23 mouse cellular contexts compared by ENCODE assay signal in the genomic region with DNA sequence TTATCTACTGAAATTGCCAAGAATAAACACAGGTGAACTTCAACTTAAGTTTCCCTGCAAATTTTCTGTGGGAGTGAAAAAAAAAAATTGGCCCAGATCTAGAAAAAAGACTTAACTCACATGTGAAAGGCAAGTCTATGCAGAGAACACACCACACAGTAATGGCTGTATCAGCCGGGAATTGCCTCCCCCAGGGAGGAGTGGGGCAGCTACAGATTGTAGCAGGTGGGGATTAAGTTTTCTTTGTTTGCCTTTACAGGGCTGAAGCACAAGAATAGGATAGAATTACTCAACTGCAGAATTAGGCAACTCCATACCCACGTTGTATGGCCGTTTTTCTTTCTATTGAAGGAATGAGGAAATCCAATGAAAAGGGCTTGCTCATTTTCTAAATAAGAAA. TPM values are rescaled to one million over a fixed set of nuclear protein-coding genes. Genes with fewer than 3 reads are reported as not detected.
DNase-seq lines count a peak whose midpoint lies in the region; ATAC-seq and TF ChIP-seq lines count a peak whose summit lies in the region.
"Had no signal": no experiment of that assay in that cellular context is flagged by ENCODE, and none has a peak within 500 bp of the region (broad histone marks: within the 10 kb centered on the region; RNA-seq: fewer than 3 reads in every experiment).

No protein-coding gene starts in this region.

- H3K27ac ChIP-seq in embryonic facial prominence, embryonic 14.5 days (replicated peaks; ENCODE audit: low read depth, low read length): no peak overlapping the region
- no peak overlapping the region for H3K27ac ChIP-seq in embryonic facial prominence, embryonic 10.5 days (replicated peaks)
- H3K27ac ChIP-seq in lung, postnatal 0 days (ENCODE audit: low read length): no peak overlapping the region
- H3K27ac ChIP-seq in stomach, embryonic 16.5 days (ENCODE audit: low read length): no peak overlapping the region
- no peak overlapping the region for H3K27ac ChIP-seq in stomach, postnatal 0 days (replicated peaks)
- no peak overlapping the region for H3K27ac ChIP-seq in embryonic facial prominence, embryonic 15.5 days (replicated peaks)
- H3K27ac ChIP-seq in heart, embryonic 11.5 days (ENCODE audit: low read depth, low read length): no peak overlapping the region

- H3K36me3 ChIP-seq in embryonic facial prominence, embryonic 14.5 days (ENCODE audit: control insufficient read depth, insufficient read depth, low read length): no peaks in the 10 kb centered on the region
- no peaks in the 10 kb centered on the region for H3K36me3 ChIP-seq in embryonic facial prominence, embryonic 10.5 days (replicated peaks)
- H3K36me3 ChIP-seq in lung, postnatal 0 days (ENCODE audit: insufficient read depth, low read length): no peaks in the 10 kb centered on the region
- H3K36me3 ChIP-seq in stomach, embryonic 16.5 days (ENCODE audit: control insufficient read depth, insufficient read depth, low read length): no peaks in the 10 kb centered on the region
- H3K36me3 ChIP-seq in stomach, postnatal 0 days (ENCODE audit: control insufficient read depth, insufficient read depth, low read length): no peaks in the 10 kb centered on the region
- no peaks in the 10 kb centered on the region for H3K36me3 ChIP-seq in embryonic facial prominence, embryonic 15.5 days
- H3K36me3 ChIP-seq in heart, embryonic 11.5 days (ENCODE audit: control insufficient read depth, insufficient read depth, low read length): no peaks in the 10 kb centered on the region
- H3K36me3 ChIP-seq: G1E had no signal

- no peak overlapping the region for H3K4me3 ChIP-seq in embryonic facial prominence, embryonic 14.5 days (ENCODE audit: low read depth, low read length)
- H3K4me3 ChIP-seq in embryonic facial prominence, embryonic 10.5 days: no peak overlapping the region
- H3K4me3 ChIP-seq in lung, postnatal 0 days (ENCODE audit: low read depth, low read length): no peak overlapping the region
- no peak overlapping the region for H3K4me3 ChIP-seq in stomach, embryonic 16.5 days (replicated peaks; ENCODE audit: low read length)
- no peak overlapping the region for H3K4me3 ChIP-seq in stomach, postnatal 0 days (ENCODE audit: low read depth, low read length)
- H3K4me3 ChIP-seq in embryonic facial prominence, embryonic 15.5 days (replicated peaks): no peak overlapping the region
- H3K4me3 ChIP-seq in heart, embryonic 11.5 days (ENCODE audit: low read depth, low read length): no peak overlapping the region

- peak; percentile 93 for ATAC-seq in embryonic facial prominence, embryonic 14.5 days (ENCODE audit: low read depth)
- ATAC-seq in lung, postnatal 0 days: no peak
- ATAC-seq in stomach, embryonic 16.5 days (ENCODE audit: insufficient read depth, low FRiP score): peak; percentile 29; the same call in 1 of the 2 replicates
- ATAC-seq in stomach, postnatal 0 days (ENCODE audit: low FRiP score, low TSS enrichment): no peak
- 0 out of 2 replicates have a peak, but pooled peaks have one; percentile 57 for ATAC-seq in embryonic facial prominence, embryonic 15.5 days (ENCODE audit: insufficient number of reproducible peaks, low FRiP score, low TSS enrichment, low read depth)
- no peak for ATAC-seq in heart, embryonic 11.5 days (replicated peaks; ENCODE audit: insufficient number of reproducible peaks, low FRiP score, low TSS enrichment)
- ATAC-seq: activated CD4-positive, CD25-positive, alpha-beta regulatory T cell, adult 4 months; CD4-positive, CD25-positive, alpha-beta regulatory T cell, adult 4 months; Patski had no signal

- DNase-seq in embryonic facial prominence, embryonic 14.5 days (ENCODE audit: low spot score): peak; percentile 78
- DNase-seq in embryonic facial prominence, embryonic 10.5 days (ENCODE audit: low spot score): no peak
- peak; percentile 5 for DNase-seq in lung, postnatal 0 days (ENCODE audit: low spot score)
- no peak for DNase-seq in lung, postnatal 25 days (ENCODE audit: low spot score)
- DNase-seq in stomach, postnatal 0 days (ENCODE audit: low spot score): no peak
- DNase-seq: adrenal gland, adult 2 months; adrenal gland, adult 8-10 months; adrenal gland, postnatal 10 days; adrenal gland, postnatal 14 days; adrenal gland, postnatal 25 days; adrenal gland, postnatal 36 days; B cell, adult 2 months; cerebellum, adult 11 months; cerebellum, adult 11-12 months had no signal

- H3K27me3 ChIP-seq in embryonic facial prominence, embryonic 14.5 days (replicated peaks; ENCODE audit: control insufficient read depth, insufficient read depth, low read length): no peaks in the 10 kb centered on the region
- no peaks in the 10 kb centered on the region for H3K27me3 ChIP-seq in embryonic facial prominence, embryonic 10.5 days (replicated peaks; ENCODE audit: low read depth, poor library complexity, severe bottlenecking)
- no peaks in the 10 kb centered on the region for H3K27me3 ChIP-seq in lung, postnatal 0 days (replicated peaks; ENCODE audit: insufficient read depth, low read length)
- no peaks in the 10 kb centered on the region for H3K27me3 ChIP-seq in stomach, embryonic 16.5 days (ENCODE audit: control insufficient read depth, insufficient read depth, low read length)
- H3K27me3 ChIP-seq in stomach, postnatal 0 days (ENCODE audit: control insufficient read depth, insufficient read depth, low read length): no peaks in the 10 kb centered on the region
- H3K27me3 ChIP-seq in embryonic facial prominence, embryonic 15.5 days: no peaks in the 10 kb centered on the region
- H3K27me3 ChIP-seq in heart, embryonic 11.5 days (ENCODE audit: control insufficient read depth, insufficient read depth, low read length): no peaks in the 10 kb centered on the region
- H3K27me3 ChIP-seq: CH12.LX, Patski had no signal

- H3K9me3 ChIP-seq in embryonic facial prominence, embryonic 14.5 days (ENCODE audit: control insufficient read depth, low read length): no peaks in the 10 kb centered on the region
- no peaks in the 10 kb centered on the region for H3K9me3 ChIP-seq in embryonic facial prominence, embryonic 10.5 days
- H3K9me3 ChIP-seq in lung, postnatal 0 days (ENCODE audit: low read length): no peaks in the 10 kb centered on the region
- no peaks in the 10 kb centered on the region for H3K9me3 ChIP-seq in stomach, embryonic 16.5 days (replicated peaks; ENCODE audit: control insufficient read depth, low read length)
- no peaks in the 10 kb centered on the region for H3K9me3 ChIP-seq in stomach, postnatal 0 days (ENCODE audit: control insufficient read depth, low read length)
- H3K9me3 ChIP-seq in embryonic facial prominence, embryonic 15.5 days (replicated peaks): no peaks in the 10 kb centered on the region
- H3K9me3 ChIP-seq in heart, embryonic 11.5 days (replicated peaks; ENCODE audit: control insufficient read depth, low read length): no peaks in the 10 kb centered on the region
- H3K9me3 ChIP-seq: G1E had no signal

- TF ChIP-seq EP300 in lung, postnatal 0 days (IDR thresholded peaks at IDR 0.05): no peak
- TF ChIP-seq EP300 in stomach, postnatal 0 days (optimal IDR thresholded peaks at IDR 0.05): no peak

- 44% methylated on average over 3 of the region's 3 CpGs for WGBS in embryonic facial prominence, embryonic 14.5 days
- 46% methylated on average over 3 of the region's 3 CpGs for WGBS in embryonic facial prominence, embryonic 10.5 days
- WGBS in lung, postnatal 0 days: 39% methylated on average over 3 of the region's 3 CpGs
- WGBS in stomach, embryonic 16.5 days: 46% methylated on average over 3 of the region's 3 CpGs
- WGBS in stomach, postnatal 0 days: 47% methylated on average over 3 of the region's 3 CpGs
- WGBS in embryonic facial prominence, embryonic 15.5 days: 29% methylated on average over 3 of the region's 3 CpGs
- 58% methylated on average over 3 of the region's 3 CpGs for WGBS in heart, embryonic 11.5 days (ENCODE audit: insufficient replicate concordance)

- TF ChIP-seq CTCF in lung, postnatal 0 days (IDR thresholded peaks at IDR 0.05): no peak
- TF ChIP-seq CTCF in stomach, postnatal 0 days (IDR thresholded peaks at IDR 0.05; ENCODE audit: low read depth): no peak

- no peak overlapping the region for H3K4me2 ChIP-seq in embryonic facial prominence, embryonic 14.5 days (ENCODE audit: low read depth, low read length)
- H3K4me2 ChIP-seq in lung, postnatal 0 days (replicated peaks; ENCODE audit: low read depth, low read length): no peak overlapping the region
- no peak overlapping the region for H3K4me2 ChIP-seq in stomach, embryonic 16.5 days (ENCODE audit: low read depth, low read length)
- H3K4me2 ChIP-seq in stomach, postnatal 0 days (replicated peaks; ENCODE audit: low read depth): no peak overlapping the region
- no peak overlapping the region for H3K4me2 ChIP-seq in embryonic facial prominence, embryonic 15.5 days (replicated peaks)
- H3K4me2 ChIP-seq in heart, embryonic 11.5 days: no peak overlapping the region

- no peak overlapping the region for H3K9ac ChIP-seq in embryonic facial prominence, embryonic 14.5 days (ENCODE audit: low read depth, low read length)
- H3K9ac ChIP-seq in lung, postnatal 0 days (replicated peaks; ENCODE audit: low read depth): no peak overlapping the region
- no peak overlapping the region for H3K9ac ChIP-seq in stomach, embryonic 16.5 days (ENCODE audit: low read length)
- no peak overlapping the region for H3K9ac ChIP-seq in stomach, postnatal 0 days (ENCODE audit: low read length)
- no peak overlapping the region for H3K9ac ChIP-seq in embryonic facial prominence, embryonic 15.5 days
- no peak overlapping the region for H3K9ac ChIP-seq in heart, embryonic 11.5 days (ENCODE audit: low read depth, low read length)

- no peaks in the 10 kb centered on the region for H3K4me1 ChIP-seq in embryonic facial prominence, embryonic 14.5 days (ENCODE audit: control insufficient read depth, insufficient read depth, low read length)
- no peaks in the 10 kb centered on the region for H3K4me1 ChIP-seq in embryonic facial prominence, embryonic 10.5 days
- H3K4me1 ChIP-seq in lung, postnatal 0 days (ENCODE audit: insufficient read depth, low read depth, low read length): no peaks in the 10 kb centered on the region
- no peaks in the 10 kb centered on the region for H3K4me1 ChIP-seq in stomach, embryonic 16.5 days (ENCODE audit: control insufficient read depth, insufficient read depth, low read length)
- no peaks in the 10 kb centered on the region for H3K4me1 ChIP-seq in stomach, postnatal 0 days (replicated peaks; ENCODE audit: control insufficient read depth, insufficient read depth)
- no peaks in the 10 kb centered on the region for H3K4me1 ChIP-seq in embryonic facial prominence, embryonic 15.5 days
- no peaks in the 10 kb centered on the region for H3K4me1 ChIP-seq in heart, embryonic 11.5 days (ENCODE audit: control insufficient read depth, insufficient read depth, low read length)

RNA-seq across cellular contexts. Expression of a gene that starts 36.7 kb away (rescaled TPM):
- 4.5 and 4.9 TPM in 2 replicates for polyA plus RNA-seq in embryonic facial prominence, embryonic 14.5 days (2014; fragmentation: Nextera tagmentation; extraction: Ambion mirVana)
- polyA plus RNA-seq in embryonic facial prominence, embryonic 10.5 days (2016; fragmentation: Nextera tagmentation; extraction: Ambion mirVana): 6.1 and 7.2 TPM in 2 replicates
- not detected in 2 replicates for polyA plus RNA-seq in lung, postnatal 0 days (2015; fragmentation: Nextera tagmentation; extraction: Ambion mirVana)
- polyA plus RNA-seq in stomach, embryonic 16.5 days (2015; fragmentation: Nextera tagmentation; extraction: Ambion mirVana): not detected in 2 replicates
- not detected in 2 replicates for polyA plus RNA-seq in stomach, postnatal 0 days (2015; fragmentation: Nextera tagmentation; extraction: Ambion mirVana)
- 8.2 and 8.8 TPM in 2 replicates for polyA plus RNA-seq in embryonic facial prominence, embryonic 15.5 days (2015; fragmentation: Nextera tagmentation; extraction: Ambion mirVana)
- polyA plus RNA-seq in heart, embryonic 11.5 days (2014; fragmentation: Nextera tagmentation; extraction: Ambion mirVana): not detected in 2 replicates
- polyA plus RNA-seq: activated CD4-positive, CD25-positive, alpha-beta regulatory T cell, adult 4 months; adrenal gland, adult 2 months; C2C12; CD4-positive, CD25-positive, alpha-beta regulatory T cell, adult 4 months; G1E; Patski had no signal

Comparison
In these comparisons a context has a peak if more than half of its experiments do, and no peak if none do; other contexts are left out.
1. ATAC-seq: peak in embryonic facial prominence, embryonic 14.5 days (single experiment), stomach, embryonic 16.5 days (single experiment) and embryonic facial prominence, embryonic 15.5 days (single experiment); none in lung, postnatal 0 days (single experiment), stomach, postnatal 0 days (single experiment) and heart, embryonic 11.5 days (single experiment).
2. DNase-seq: peak in embryonic facial prominence, embryonic 14.5 days (single experiment) and lung, postnatal 0 days (single experiment); none in embryonic facial prominence, embryonic 10.5 days (single experiment), lung, postnatal 25 days (single experiment) and stomach, postnatal 0 days (single experiment).